Mouse (Mus musculus) ovary, postnatal 10 days (tissue): Measurements from ENCODE around the gene Olfr1245.
"Not testable (repeated sequence)": the region's sequence is repeated elsewhere in the genome, so short reads cannot be mapped to it uniquely, and the experiment has no call there.

Source experiments
- DNase-seq: peaks from one replicate; pipeline ENCODE4 v3.0.0; 2022; ENCODE audit warnings: low spot score

Olfr1245 gene

DNA sequence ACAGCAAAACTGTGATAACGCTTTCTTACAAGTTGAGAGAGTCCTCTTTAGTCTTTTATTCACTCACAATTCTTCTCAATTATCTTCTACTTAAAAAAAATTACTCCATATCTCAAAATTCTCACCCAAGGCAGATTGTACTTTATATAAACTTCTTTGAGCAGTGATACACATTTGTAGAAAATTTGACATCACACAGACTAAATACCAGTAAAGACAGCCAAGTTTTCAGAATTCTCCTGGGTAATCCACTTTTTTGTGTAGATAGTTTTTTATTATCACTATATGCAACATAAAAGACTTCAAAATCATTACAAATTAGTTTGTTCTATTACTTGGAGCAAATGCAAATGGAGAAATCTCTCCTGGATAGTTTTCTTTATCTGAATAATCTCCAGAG is at the start of gene Olfr1245:
TSS of gene Olfr1245 (minus strand) at position 101 of the 400 bp plus-strand sequence.
- DNase-seq: no peak

DNA sequence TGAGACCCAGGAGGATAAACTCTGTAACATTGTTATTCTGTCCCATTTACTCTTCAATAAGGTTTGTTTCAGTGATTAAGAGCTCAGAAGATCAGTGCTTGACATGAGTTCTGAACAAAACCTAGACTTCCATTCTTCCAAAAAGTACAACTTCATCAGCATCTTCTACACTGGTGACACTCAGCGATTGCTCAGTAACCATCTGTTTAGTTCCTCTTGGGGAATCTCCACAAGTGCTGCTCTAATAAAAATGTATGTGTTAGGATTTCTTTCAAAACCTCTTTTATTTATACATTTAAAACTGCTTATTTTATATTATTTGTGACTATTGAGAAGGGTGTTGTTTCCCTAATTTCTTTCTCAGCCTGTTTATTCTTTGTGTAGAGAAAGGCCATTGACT is 39.9 kb upstream of the Olfr1245 start, which contains the start of gene Olfr1248:
TSS of gene Olfr1248 (minus strand) at position 101 of the 400 bp plus-strand sequence.
- DNase-seq: not testable (repeated sequence)

DNA sequence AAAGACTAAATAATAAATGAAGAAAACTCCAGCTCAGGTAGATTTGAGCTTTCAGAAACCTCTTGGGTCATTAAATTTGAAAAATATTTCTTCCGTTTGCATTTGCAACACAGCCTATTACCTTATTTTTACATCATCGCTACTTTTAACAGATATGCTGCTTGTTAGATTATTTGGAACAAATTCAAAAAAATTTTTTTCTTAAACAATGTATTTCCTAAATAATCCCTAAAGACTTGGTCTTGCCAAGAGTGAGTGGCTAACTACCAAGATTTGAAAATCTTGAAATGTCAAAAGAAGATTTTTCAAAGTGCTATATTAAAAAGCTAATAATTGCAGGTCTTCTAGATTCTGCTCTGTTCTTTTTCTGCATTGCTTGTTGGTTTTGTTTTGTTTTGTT is 35.8 kb upstream of the Olfr1245 start, which contains the start of gene Olfr1247:
TSS of gene Olfr1247 (minus strand) at position 101 of the 400 bp plus-strand sequence.
- no peak for DNase-seq

DNA sequence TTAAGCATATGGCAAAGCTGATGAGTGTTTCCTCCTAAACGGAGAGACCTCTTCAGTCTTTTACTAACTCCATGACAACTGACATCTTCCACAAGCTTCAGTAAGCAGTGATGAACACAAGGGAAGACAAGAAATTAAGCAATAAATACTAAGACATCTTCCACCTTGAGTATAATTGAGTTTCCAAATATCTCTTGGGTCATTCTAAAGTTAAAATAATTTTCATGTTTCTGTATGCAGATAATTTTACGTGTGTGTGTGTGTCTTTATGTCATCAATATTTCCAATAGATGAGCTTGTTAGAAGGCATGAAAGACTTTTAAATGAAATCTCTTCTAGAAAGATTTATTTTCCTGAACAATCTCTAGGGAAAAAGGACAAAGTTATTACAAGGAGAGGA is 14.8 kb upstream of the Olfr1245 start, which contains the start of gene Olfr1246:
TSS of gene Olfr1246 (minus strand) at position 101 of the 400 bp plus-strand sequence.
- no peak for DNase-seq

DNA sequence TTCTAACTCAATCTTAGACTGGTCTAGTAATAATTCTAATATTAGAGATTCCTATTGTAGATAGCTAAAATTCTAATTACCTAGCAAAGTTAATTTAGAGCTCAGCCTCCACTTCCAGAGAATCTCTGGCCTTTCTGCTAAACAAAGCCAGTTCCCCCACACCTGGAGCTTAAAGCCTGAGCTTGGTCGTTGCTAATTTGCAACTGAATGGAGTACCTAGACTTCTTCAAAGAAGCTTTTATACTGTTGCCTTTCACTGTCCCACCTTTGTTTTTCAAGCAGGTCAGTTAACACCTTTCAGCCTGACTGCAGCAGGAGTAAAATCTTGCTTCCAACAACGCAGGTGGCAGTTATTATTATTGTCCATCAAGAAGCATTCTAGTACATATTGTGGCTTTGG is 15.5 kb downstream of the Olfr1245 start:
- DNase-seq: not testable (repeated sequence)

DNA sequence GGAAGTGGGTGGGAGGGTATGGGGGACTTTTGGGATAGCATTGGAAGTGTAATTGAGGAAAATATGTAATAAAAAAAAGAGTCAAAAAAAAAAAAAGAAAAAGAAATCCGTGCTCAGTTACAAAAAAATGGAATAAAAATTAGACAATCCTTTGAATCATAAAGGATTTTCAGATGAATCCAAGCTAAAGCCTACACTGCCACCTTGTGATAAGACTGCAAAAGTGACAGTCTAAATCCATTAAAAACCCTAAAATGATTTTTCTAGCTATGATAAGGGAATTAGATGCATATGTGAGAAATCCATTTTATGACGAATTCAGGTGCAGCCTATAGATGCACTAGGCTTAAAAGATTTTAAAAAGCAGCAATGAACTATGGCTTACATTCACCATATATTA is 33.7 kb downstream of the Olfr1245 start:
- DNase-seq: no peak

DNA sequence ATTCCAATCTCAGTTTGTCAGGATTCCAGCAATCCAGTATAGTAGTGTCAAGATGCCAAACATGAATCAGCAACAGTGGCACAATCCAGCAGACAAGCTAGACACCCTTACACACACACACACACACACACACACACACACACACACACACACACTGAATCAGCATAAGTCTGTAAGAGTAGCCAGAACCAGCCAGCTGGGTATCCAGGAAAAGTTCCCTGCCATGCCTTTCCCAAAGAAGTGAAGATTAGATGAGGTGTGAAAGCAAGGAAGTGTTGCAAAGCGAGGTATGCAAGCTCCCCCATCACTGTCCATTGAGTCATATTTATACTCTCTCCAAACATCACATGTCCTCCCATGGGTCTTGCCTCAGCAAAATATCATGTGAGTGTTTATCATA is 38.3 kb downstream of the Olfr1245 start:
- DNase-seq: no peak

DNA sequence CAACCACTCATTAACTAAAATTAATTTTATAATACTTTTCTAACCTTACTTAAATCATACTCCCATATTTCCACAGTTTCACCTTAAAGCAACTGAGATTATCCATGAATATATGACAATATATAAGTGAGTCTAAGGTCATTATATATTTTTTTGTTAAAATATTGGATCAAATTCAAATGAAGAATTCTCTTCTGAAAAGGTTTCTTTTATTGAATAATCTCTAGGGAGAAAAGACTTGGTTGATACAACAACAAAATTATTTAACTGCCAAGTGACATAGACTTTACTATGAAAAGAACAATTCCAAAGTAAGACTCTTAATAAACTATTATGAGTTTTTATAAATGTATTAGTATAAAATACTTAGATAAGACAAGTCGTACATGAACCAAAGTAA is 46.9 kb downstream of the Olfr1245 start, which contains the start of gene Olfr1243:
TSS of gene Olfr1243 (minus strand) at position 101 of the 400 bp plus-strand sequence.
- no peak for DNase-seq
